Mouse (Mus musculus) ES-E14 (cell line): ENCODE measurements around the gene Plch1. TPM values are rescaled to one million over a fixed set of nuclear protein-coding genes. Genes with fewer than 3 reads are reported as not detected.

Experiments used
- DNase-seq: peaks from one replicate; pipeline ENCODE4 v3.0.0-alpha.2; 2013; ENCODE audit warnings: low read depth, low spot score
- H3K27ac ChIP-seq: 2 replicates; pipeline ENCODE4 v1.5.1; 2012; ENCODE audit warnings: low read depth, mild to moderate bottlenecking, low read length, moderate library complexity, mixed read lengths; ENCODE audit not compliant: poor library complexity, insufficient read depth, severe bottlenecking
- H3K36me3 ChIP-seq: 2 replicates; pipeline ENCODE4 v1.6.1; 2012; ENCODE audit warnings: mild to moderate bottlenecking, low read length, moderate library complexity, mixed read lengths; ENCODE audit not compliant: control insufficient read depth, poor library complexity, insufficient read depth, severe bottlenecking
- H3K4me1 ChIP-seq, 2 experiments: fragments of 150-350 bp in 1 of 2; sonication (generic) in 1 of 2; 2 replicates each; pipeline ENCODE4 v1.6.1; 2012; ENCODE audit warnings: low read length in 2 of 2, mild to moderate bottlenecking in 1 of 2, mixed read lengths in 1 of 2; ENCODE audit not compliant: control insufficient read depth in 2 of 2, insufficient read depth in 2 of 2, poor library complexity in 1 of 2
- H3K4me3 ChIP-seq, 2 experiments: fragments of 150-350 bp in 1 of 2; sonication (generic) in 1 of 2; 2 replicates each; pipeline ENCODE4 v1.5.1; 2012; ENCODE audit warnings: low read length in 2 of 2, low read depth in 1 of 2, mild to moderate bottlenecking in 1 of 2, mixed read lengths in 1 of 2; ENCODE audit not compliant: insufficient read depth in 1 of 2, poor library complexity in 1 of 2, severe bottlenecking in 1 of 2
- H3K9ac ChIP-seq: 2 replicates; pipeline ENCODE4 v1.6.1; 2012; ENCODE audit warnings: low read depth, mild to moderate bottlenecking, low read length, mixed read lengths; ENCODE audit not compliant: poor library complexity, insufficient read depth, severe bottlenecking
- H3K9me3 ChIP-seq: fragments of 150-350 bp; sonication (generic); 2 replicates; pipeline ENCODE4 v1.6.1; 2012; ENCODE audit warnings: low read depth, mild to moderate bottlenecking, low read length; ENCODE audit not compliant: control insufficient read depth, insufficient read depth
- CHD2 ChIP-seq: IDR thresholded peaks from 2 replicates; pipeline ENCODE4 v1.6.1; 2014; ENCODE audit warnings: mild to moderate bottlenecking, low read depth, low read length, inconsistent platforms
- HCFC1 ChIP-seq: IDR thresholded peaks from 2 replicates; pipeline ENCODE4 v1.6.1; 2012; ENCODE audit warnings: low read length, inconsistent platforms, borderline replicate concordance; ENCODE audit not compliant: insufficient read depth
- MAFK ChIP-seq: IDR thresholded peaks from 2 replicates; pipeline ENCODE4 v1.6.1; 2014; ENCODE audit warnings: mild to moderate bottlenecking, low read depth, low read length, inconsistent platforms; ENCODE audit not compliant: insufficient read depth
- ZC3H11A ChIP-seq: IDR thresholded peaks from 2 replicates; pipeline ENCODE4 v1.6.1; 2012; ENCODE audit warnings: low read depth, mild to moderate bottlenecking, inconsistent platforms, low read length, borderline replicate concordance
- ZNF384 ChIP-seq: IDR thresholded peaks from 2 replicates; pipeline ENCODE4 v1.6.1; 2012; ENCODE audit warnings: low read depth, low read length, inconsistent platforms
- in situ Hi-C, 2 experiments: fragments of 600-800 bp; cut with MboI; formaldehyde crosslinking; loops; one replicate each; pipeline ENCODE4 v1.15.1; 2025; ENCODE audit warnings: low sequenced_read_pairs in 2 of 2, inconsistent platforms in 1 of 2; ENCODE audit not compliant: unreplicated experiment in 2 of 2
- total RNA-seq: library from RNA; depleted of rRNA; stranded (reverse); fragments of 300-350 nt; gene quantifications from 2 replicates; pipeline ENCODE4 v1.2.3, GENCODE M21; 2012

Gene Plch1
- total RNA-seq, 1 experiment = 3.9 TPM

- H3K4me3 ChIP-seq = no peak overlapping the region
- no peaks in the 10 kb centered on the region for H3K36me3 ChIP-seq
- H3K9ac ChIP-seq = no peak overlapping the region
- H3K9me3 ChIP-seq = no peaks in the 10 kb centered on the region
- DNase-seq = peak; percentile 57
- peaks cover 0 to 6% of the 10 kb centered on the region in 2 experiments; a peak in 2 of 4 replicates for H3K4me1 ChIP-seq
- H3K27ac ChIP-seq = no peak overlapping the region
- TF ChIP-seq ZNF384 (no peak), CHD2 (no peak), MAFK (no peak), HCFC1 (no peak)
- in situ Hi-C loops = no loop called here
Measured at GRCm38 (mm10) chr3:63842436-63842835, 56.8 kb downstream of the Plch1 start.

- no peaks in the 10 kb centered on the region for H3K36me3 ChIP-seq
- TF ChIP-seq ZNF384 (no peak), ZC3H11A (no peak), HCFC1 (no peak), CHD2 (no peak), MAFK (no peak)
- DNase-seq = no peak
- no peaks in the 10 kb centered on the region for H3K9me3 ChIP-seq
- in situ Hi-C loops = no loop called here
- no peak overlapping the region for H3K27ac ChIP-seq
- no peak overlapping the region for H3K4me3 ChIP-seq
- H3K4me1 ChIP-seq = peaks cover 0 to 3% of the 10 kb centered on the region in 2 experiments; a peak in 1 of 4 replicates
- H3K9ac ChIP-seq = no peak overlapping the region
Measured at GRCm38 (mm10) chr3:63837750-63838149, 61.5 kb downstream of the Plch1 start.

GRCm38 (mm10) chr3:63836937-63837632, 62.2 kb downstream of the Plch1 start:
- no peak overlapping the region for H3K27ac ChIP-seq
- in situ Hi-C loops = no loop called here
- no peaks in the 10 kb centered on the region for H3K9me3 ChIP-seq
- no peak for TF ChIP-seq ZC3H11A
- TF ChIP-seq HCFC1 = no peak
- TF ChIP-seq MAFK = no peak
- TF ChIP-seq ZNF384 = no peak
- H3K9ac ChIP-seq = no peak overlapping the region
- peaks cover 0 to under 1% of the 10 kb centered on the region in 2 experiments; a peak in 1 of 4 replicates for H3K4me1 ChIP-seq
- no peak overlapping the region for H3K4me3 ChIP-seq
- DNase-seq = no peak
- H3K36me3 ChIP-seq = no peaks in the 10 kb centered on the region

GRCm38 (mm10) chr3:63835816-63836215, 63.5 kb downstream of the Plch1 start:
- H3K9ac ChIP-seq = no peak overlapping the region
- no peaks in the 10 kb centered on the region for H3K36me3 ChIP-seq
- in situ Hi-C loops = no loop called here
- no peak for DNase-seq
- no peak overlapping the region for H3K27ac ChIP-seq
- TF ChIP-seq MAFK (no peak), ZNF384 (no peak), CHD2 (no peak), ZC3H11A (no peak), HCFC1 (no peak)
- H3K4me3 ChIP-seq = no peak overlapping the region
- no peaks in the 10 kb centered on the region for H3K9me3 ChIP-seq
- H3K4me1 ChIP-seq = no peaks in the 10 kb centered on the region
